ENCODE assay signal across 8 mouse cellular contexts in genomic region chr1:167307674-167308073, GRCm38 (mm10). TPM values are rescaled to one million over a fixed set of nuclear protein-coding genes. Genes with fewer than 3 reads are reported as not detected.
DNase-seq lines count a peak whose midpoint lies in the region; ATAC-seq and TF ChIP-seq lines count a peak whose summit lies in the region.

No protein-coding gene starts in this region.

- peak overlapping the region; percentile 34 for H3K4me3 ChIP-seq in cerebellum, adult 2 months (replicated peaks; ENCODE audit: insufficient read depth, low read depth, low read length)
- peak overlapping the region; percentile 98 for H3K4me3 ChIP-seq in testis, adult 2 months (ENCODE audit: control insufficient read depth, low read depth, low read length)
- peak overlapping the region; percentile 83 for H3K4me3 ChIP-seq in limb, embryonic 14.5 days (replicated peaks; ENCODE audit: low read length)

- H3K4me1 ChIP-seq in cerebellum, adult 2 months (ENCODE audit: control insufficient read depth, insufficient read depth, low read length): peaks cover 3% of the 10 kb centered on the region
- no peaks in the 10 kb centered on the region; the same call in 1 of the 2 replicates for H3K4me1 ChIP-seq in testis, adult 2 months (ENCODE audit: control insufficient read depth, insufficient read depth, low read length)
- peaks cover 9% of the 10 kb centered on the region; the same call in 1 of the 2 replicates for H3K4me1 ChIP-seq in limb, embryonic 14.5 days (ENCODE audit: control insufficient read depth, insufficient read depth, low read length)

- ATAC-seq in limb, embryonic 14.5 days (ENCODE audit: low FRiP score, low read depth): no peak
- ATAC-seq in inflammation-experienced regulatory T-cells, adult 6 months: no peak

- H3K27me3 ChIP-seq in cerebellum, adult 2 months (ENCODE audit: control insufficient read depth, insufficient read depth, low read length): no peaks in the 10 kb centered on the region
- no peaks in the 10 kb centered on the region for H3K27me3 ChIP-seq in testis, adult 2 months (ENCODE audit: control insufficient read depth, insufficient read depth, low read length)
- no peaks in the 10 kb centered on the region for H3K27me3 ChIP-seq in limb, embryonic 14.5 days (ENCODE audit: control insufficient read depth, insufficient read depth, low read length)

- peak overlapping the region; percentile 86 for H3K4me2 ChIP-seq in limb, embryonic 14.5 days (replicated peaks; ENCODE audit: low read depth, low read length, severe bottlenecking)

- no peaks in the 10 kb centered on the region for H3K36me3 ChIP-seq in testis, adult 2 months (ENCODE audit: control insufficient read depth, insufficient read depth, low read length)
- peaks cover 13% of the 10 kb centered on the region for H3K36me3 ChIP-seq in limb, embryonic 14.5 days (ENCODE audit: control insufficient read depth, insufficient read depth, low read length)

- no peaks in the 10 kb centered on the region for H3K9me3 ChIP-seq in limb, embryonic 14.5 days (ENCODE audit: control insufficient read depth, low read length)

- DNase-seq in cerebellum, adult 2 months: peak; percentile 10 to 25
- no peak for DNase-seq in cerebellum, postnatal 4 days (ENCODE audit: low spot score in 2 of 2)
- DNase-seq in testis, postnatal 14 days (ENCODE audit: low spot score): no peak
- no peak for DNase-seq in limb, embryonic 14.5 days (ENCODE audit: low spot score)
- no peak for DNase-seq in Muller cell, postnatal 12 days (ENCODE audit: inconsistent ontology term)
- DNase-seq in adrenal gland, adult 18-20 months (ENCODE audit: low spot score in 2 of 2): no peak

- TF ChIP-seq POLR2A in cerebellum, adult 2 months (IDR thresholded peaks at IDR 0.05; ENCODE audit: borderline replicate concordance, insufficient read depth, low read length): no peak
- no peak for TF ChIP-seq POLR2A in testis, adult 2 months (IDR thresholded peaks at IDR 0.05; ENCODE audit: control insufficient read depth, low read depth, low read length)
- TF ChIP-seq POLR2A in limb, embryonic 14.5 days (IDR thresholded peaks at IDR 0.05; ENCODE audit: borderline replicate concordance, extremely low read depth, insufficient read depth, insufficient read length): no peak

- peak overlapping the region; percentile 98; the same call in 1 of the 2 replicates for H3K9ac ChIP-seq in limb, embryonic 14.5 days (ENCODE audit: low read depth, low read length, severe bottlenecking)

- TF ChIP-seq CTCF in cerebellum, adult 2 months (IDR thresholded peaks at IDR 0.05; ENCODE audit: borderline replicate concordance, insufficient read depth, low read depth, low read length): no peak
- no peak for TF ChIP-seq CTCF in testis, adult 2 months (IDR thresholded peaks at IDR 0.05; ENCODE audit: control insufficient read depth, insufficient read depth, insufficient replicate concordance, low read depth, low read length)

- 54% methylated on average over 11 of the region's 11 CpGs for WGBS in cerebellum, adult 2 months
- WGBS in limb, embryonic 14.5 days: 61% methylated on average over 11 of the region's 11 CpGs

- no peak overlapping the region for H3K27ac ChIP-seq in cerebellum, adult 2 months (ENCODE audit: insufficient read depth, low read length)
- H3K27ac ChIP-seq in testis, adult 2 months (ENCODE audit: control insufficient read depth, insufficient read depth, low read depth, low read length): peak overlapping the region; percentile 100; the same call in 1 of the 2 replicates
- no peak overlapping the region for H3K27ac ChIP-seq in limb, embryonic 14.5 days (replicated peaks; ENCODE audit: low read depth, low read length)

RNA-seq across cellular contexts. Expression of gene Tmco1, which starts 0.5 kb away (rescaled TPM):
- 71.7 and 74.9 TPM in 2 replicates for polyA plus RNA-seq in cerebellum, adult 2 months (2012; rRNA removed)
- polyA plus RNA-seq in testis, adult 2 months (2012; rRNA removed): 27.7 and 34.0 TPM in 2 replicates
- 73.4 and 86.4 TPM in 2 replicates for polyA plus RNA-seq in limb, embryonic 14.5 days (2012; rRNA removed)
- 84.6 and 86.5 TPM in 2 replicates for polyA plus RNA-seq in limb, embryonic 14.5 days (2014; fragmentation: Nextera tagmentation; extraction: Ambion mirVana)
- 100 to 1,000 TPM; 100 to 124 (median 106) TPM for polyA plus RNA-seq in inflammation-experienced regulatory T-cells, adult 6 months (2017; shearing (Covaris generic))
- total RNA-seq in adrenal gland, adult 18-20 months (2021): 100 to 1,000 TPM; 132 to 149 TPM

RNA-seq across cellular contexts. Expression of gene Uck2, which starts 22.6 kb away (rescaled TPM):
- polyA plus RNA-seq in cerebellum, adult 2 months (2012; rRNA removed): 20.7 and 24.3 TPM in 2 replicates
- 160 and 161 TPM in 2 replicates for polyA plus RNA-seq in testis, adult 2 months (2012; rRNA removed)
- 42.5 and 45.7 TPM in 2 replicates for polyA plus RNA-seq in limb, embryonic 14.5 days (2012; rRNA removed)
- polyA plus RNA-seq in limb, embryonic 14.5 days (2014; fragmentation: Nextera tagmentation; extraction: Ambion mirVana): 69.3 and 78.2 TPM in 2 replicates
- 10 to 100 TPM; 22.3 to 28.8 (median 23.2) TPM for polyA plus RNA-seq in inflammation-experienced regulatory T-cells, adult 6 months (2017; shearing (Covaris generic))
- total RNA-seq in adrenal gland, adult 18-20 months (2021): 10 to 100 TPM; 57.8 to 76.8 TPM

RNA-seq across cellular contexts. Expression of gene Aldh9a1, which starts 42.1 kb away (rescaled TPM):
- 42.5 and 45.0 TPM in 2 replicates for polyA plus RNA-seq in cerebellum, adult 2 months (2012; rRNA removed)
- polyA plus RNA-seq in testis, adult 2 months (2012; rRNA removed): 30.8 and 33.6 TPM in 2 replicates
- 28.3 and 32.7 TPM in 2 replicates for polyA plus RNA-seq in limb, embryonic 14.5 days (2012; rRNA removed)
- polyA plus RNA-seq in limb, embryonic 14.5 days (2014; fragmentation: Nextera tagmentation; extraction: Ambion mirVana): 46.7 and 57.4 TPM in 2 replicates
- 10 to 100 TPM; 47.7 to 61.2 (median 56.2) TPM for polyA plus RNA-seq in inflammation-experienced regulatory T-cells, adult 6 months (2017; shearing (Covaris generic))
- 10 to 100 TPM; 70.5 to 94.4 TPM for total RNA-seq in adrenal gland, adult 18-20 months (2021)

Comparison
In these comparisons a context has a peak if more than half of its experiments do, and no peak if none do; other contexts are left out.
1. DNase-seq: peak in cerebellum, adult 2 months (2 of 2); none in cerebellum, postnatal 4 days (0 of 2), testis, postnatal 14 days (single experiment), limb, embryonic 14.5 days (single experiment), Muller cell, postnatal 12 days (single experiment) and adrenal gland, adult 18-20 months (0 of 2).
2. H3K4me3 ChIP-seq: peak in every context shown above with its lines; median percentile 98 in testis, adult 2 months; 83 in limb, embryonic 14.5 days; 34 in cerebellum, adult 2 months.